In genomic region chr4:149444964-149445701, GRCm38 (mm10) we compare ENCODE assay signal across 8 mouse cellular contexts. TPM values are rescaled to one million over a fixed set of nuclear protein-coding genes. Genes with fewer than 3 reads are reported as not detected.
DNase-seq lines count a peak whose midpoint lies in the region; ATAC-seq and TF ChIP-seq lines count a peak whose summit lies in the region.

No protein-coding gene starts in this region.

- no peak overlapping the region for H3K27ac ChIP-seq in CH12.LX (ENCODE audit: insufficient read depth, low read depth)
- peak overlapping the region; percentile 85 for H3K27ac ChIP-seq in forebrain, embryonic 11.5 days (ENCODE audit: low read depth, low read length)
- peak overlapping the region; percentile 85 for H3K27ac ChIP-seq in heart, postnatal 0 days (ENCODE audit: low read depth)
- H3K27ac ChIP-seq in liver, embryonic 16.5 days (ENCODE audit: low read length): peak overlapping the region; percentile 60
- peak overlapping the region; percentile 97 for H3K27ac ChIP-seq in neural tube, embryonic 13.5 days (replicated peaks)
- H3K27ac ChIP-seq in testis, adult 2 months (ENCODE audit: control insufficient read depth, insufficient read depth, low read depth, low read length): peak overlapping the region; percentile 35; the same call in 1 of the 2 replicates

- dilution Hi-C loops in CH12.LX (cut with MboI; ENCODE audit: extremely low pct_ligation_motif_present, extremely low pct_unique_long_range_greater_than_20kb, low sequenced_read_pairs): no loop called here

- H3K36me3 ChIP-seq in CH12.LX (replicated peaks in 1 of 2; ENCODE audit: control insufficient read depth in 1 of 2, insufficient read depth in 1 of 2, low read length in 1 of 2): no peaks in the 10 kb centered on the region
- no peaks in the 10 kb centered on the region for H3K36me3 ChIP-seq in forebrain, embryonic 11.5 days (ENCODE audit: control insufficient read depth, insufficient read depth, low read length)
- H3K36me3 ChIP-seq in heart, postnatal 0 days (replicated peaks; ENCODE audit: control insufficient read depth, insufficient read depth, low read length): no peaks in the 10 kb centered on the region
- no peaks in the 10 kb centered on the region for H3K36me3 ChIP-seq in liver, embryonic 16.5 days (ENCODE audit: control insufficient read depth, insufficient read depth)
- H3K36me3 ChIP-seq in neural tube, embryonic 13.5 days: no peaks in the 10 kb centered on the region
- no peaks in the 10 kb centered on the region for H3K36me3 ChIP-seq in testis, adult 2 months (ENCODE audit: control insufficient read depth, insufficient read depth, low read length)

- peak; percentile 68 for TF ChIP-seq RAD21 in CH12.LX (IDR thresholded peaks at IDR 0.05; ENCODE audit: low read depth, low read length)

- TF ChIP-seq POLR2A in CH12.LX (IDR thresholded peaks at IDR 0.05; ENCODE audit: low read depth, low read length): peak; percentile 63; the same call in 1 of the 2 replicates
- TF ChIP-seq POLR2A in testis, adult 2 months (IDR thresholded peaks at IDR 0.05; ENCODE audit: control insufficient read depth, low read depth, low read length): no peak

- H3K79me2 ChIP-seq in CH12.LX (replicated peaks; ENCODE audit: control insufficient read depth, extremely low read depth, insufficient read depth, poor library complexity, severe bottlenecking): no peaks in the 10 kb centered on the region

- TF ChIP-seq CTCF in CH12.LX (conservative IDR thresholded peaks at IDR 0.05 in 1 of 2, IDR thresholded peaks at IDR 0.05 in 1 of 2; ENCODE audit: low read depth in 2 of 2, low read length in 2 of 2): peak; percentile 18 to 96; a peak in 2 of 4 replicates
- peak; percentile 98 for TF ChIP-seq CTCF in heart, postnatal 0 days (IDR thresholded peaks at IDR 0.05; ENCODE audit: low read depth)
- TF ChIP-seq CTCF in testis, adult 2 months (IDR thresholded peaks at IDR 0.05; ENCODE audit: control insufficient read depth, insufficient read depth, insufficient replicate concordance, low read depth, low read length): peak; percentile 74; the same call in 1 of the 2 replicates

- peak overlapping the region in 2 of 3 experiments; percentile 25 for H3K4me3 ChIP-seq in CH12.LX (replicated peaks in 1 of 3; ENCODE audit: low read depth in 2 of 3, low read length in 2 of 3, poor library complexity in 1 of 3)
- peak overlapping the region; percentile 24 for H3K4me3 ChIP-seq in forebrain, embryonic 11.5 days (ENCODE audit: low read depth, low read length)
- peak overlapping the region; percentile 30 for H3K4me3 ChIP-seq in heart, postnatal 0 days (ENCODE audit: low read depth, low read length)
- H3K4me3 ChIP-seq in liver, embryonic 16.5 days (ENCODE audit: low read depth, low read length): peak overlapping the region; percentile 47
- H3K4me3 ChIP-seq in neural tube, embryonic 13.5 days: peak overlapping the region; percentile 37
- peak overlapping the region; percentile 56 for H3K4me3 ChIP-seq in testis, adult 2 months (ENCODE audit: control insufficient read depth, low read depth, low read length)

- no peaks in the 10 kb centered on the region for H3K9me3 ChIP-seq in CH12.LX (replicated peaks; ENCODE audit: low read length)
- no peaks in the 10 kb centered on the region for H3K9me3 ChIP-seq in forebrain, embryonic 11.5 days (ENCODE audit: control insufficient read depth, low read length)
- no peaks in the 10 kb centered on the region for H3K9me3 ChIP-seq in heart, postnatal 0 days (replicated peaks; ENCODE audit: control insufficient read depth, low read length)
- no peaks in the 10 kb centered on the region for H3K9me3 ChIP-seq in liver, embryonic 16.5 days (replicated peaks; ENCODE audit: control insufficient read depth, low read length)
- H3K9me3 ChIP-seq in neural tube, embryonic 13.5 days: no peaks in the 10 kb centered on the region

- peak overlapping the region; percentile 98 for H3K4me2 ChIP-seq in CH12.LX (ENCODE audit: insufficient read depth, low read depth, poor library complexity, severe bottlenecking)
- H3K4me2 ChIP-seq in forebrain, embryonic 11.5 days (ENCODE audit: low read depth, low read length, severe bottlenecking): peak overlapping the region; percentile 60
- H3K4me2 ChIP-seq in heart, postnatal 0 days (ENCODE audit: low read depth, low read length): peak overlapping the region; percentile 54
- H3K4me2 ChIP-seq in liver, embryonic 16.5 days (ENCODE audit: low read depth, low read length): peak overlapping the region; percentile 70
- peak overlapping the region; percentile 56 for H3K4me2 ChIP-seq in neural tube, embryonic 13.5 days

- H3K4me1 ChIP-seq in CH12.LX (ENCODE audit: control insufficient read depth in 1 of 2, insufficient read depth in 2 of 2): peaks cover 0 to 13% of the 10 kb centered on the region in 2 experiments; a peak in 3 of 4 replicates
- H3K4me1 ChIP-seq in forebrain, embryonic 11.5 days (replicated peaks; ENCODE audit: control insufficient read depth, insufficient read depth, low read length): peaks cover 4% of the 10 kb centered on the region; the same call in 1 of the 2 replicates
- peaks cover 14% of the 10 kb centered on the region; the same call in 1 of the 2 replicates for H3K4me1 ChIP-seq in heart, postnatal 0 days (ENCODE audit: control insufficient read depth, insufficient read depth)
- peaks cover 19% of the 10 kb centered on the region for H3K4me1 ChIP-seq in liver, embryonic 16.5 days (ENCODE audit: control insufficient read depth, low read depth, low read length)
- peaks cover 21% of the 10 kb centered on the region for H3K4me1 ChIP-seq in neural tube, embryonic 13.5 days (replicated peaks)
- no peaks in the 10 kb centered on the region; the same call in none of the 2 replicates for H3K4me1 ChIP-seq in testis, adult 2 months (ENCODE audit: control insufficient read depth, insufficient read depth, low read length)

- ATAC-seq in forebrain, embryonic 11.5 days (replicated peaks; ENCODE audit: low FRiP score): peak; percentile 94
- peak; percentile 97 for ATAC-seq in heart, postnatal 0 days (ENCODE audit: insufficient read depth, low read depth)
- peak; percentile 96 for ATAC-seq in liver, embryonic 16.5 days (ENCODE audit: low read depth)
- peak; percentile 98 for ATAC-seq in neural tube, embryonic 13.5 days (ENCODE audit: low read depth)

- DNase-seq in CH12.LX (ENCODE audit: extremely low read depth): peak; percentile 91
- DNase-seq in c-Kit-positive CD71-positive TER-119-negative erythroid progenitor cells, embryonic 14.5 days (ENCODE audit: low read depth): peak; percentile 89
- peak; percentile 96 for DNase-seq in forebrain, embryonic 11.5 days (ENCODE audit: low spot score)
- peak; percentile 96 for DNase-seq in heart, postnatal 0 days (ENCODE audit: low spot score)
- peak; percentile 94 to 97 for DNase-seq in kidney, postnatal 4 days

- H3K9ac ChIP-seq in CH12.LX (ENCODE audit: insufficient read depth, low read depth): peak overlapping the region; percentile 49
- H3K9ac ChIP-seq in forebrain, embryonic 11.5 days (ENCODE audit: low read length): peak overlapping the region; percentile 70
- 0 out of 2 replicates have a peak overlapping the region, but pooled peaks have one; percentile 10 for H3K9ac ChIP-seq in heart, postnatal 0 days (replicated peaks; ENCODE audit: low read depth, low read length)
- peak overlapping the region; percentile 64 for H3K9ac ChIP-seq in liver, embryonic 16.5 days (ENCODE audit: low read depth, low read length)
- peak overlapping the region; percentile 75 for H3K9ac ChIP-seq in neural tube, embryonic 13.5 days

- under 1% methylated on average over 36 of the region's 36 CpGs for WGBS in forebrain, embryonic 11.5 days
- under 1% methylated on average over 36 of the region's 36 CpGs for WGBS in heart, postnatal 0 days
- WGBS in liver, embryonic 16.5 days (ENCODE audit: insufficient replicate concordance): under 1% methylated on average over 36 of the region's 36 CpGs
- under 1% methylated on average over 36 of the region's 36 CpGs for WGBS in neural tube, embryonic 13.5 days

- no peaks in the 10 kb centered on the region for H3K27me3 ChIP-seq in CH12.LX (replicated peaks)
- peaks cover 2% of the 10 kb centered on the region; the same call in 1 of the 2 replicates for H3K27me3 ChIP-seq in forebrain, embryonic 11.5 days (ENCODE audit: control insufficient read depth, insufficient read depth, low read length)
- H3K27me3 ChIP-seq in heart, postnatal 0 days (ENCODE audit: control insufficient read depth, insufficient read depth, low read length): no peaks in the 10 kb centered on the region
- no peaks in the 10 kb centered on the region for H3K27me3 ChIP-seq in liver, embryonic 16.5 days (ENCODE audit: control insufficient read depth, insufficient read depth, low read depth, low read length)
- no peaks in the 10 kb centered on the region for H3K27me3 ChIP-seq in neural tube, embryonic 13.5 days
- H3K27me3 ChIP-seq in testis, adult 2 months (ENCODE audit: control insufficient read depth, insufficient read depth, low read length): no peaks in the 10 kb centered on the region

- in situ Hi-C loops in CH12.LX (cut with MboI; ENCODE audit: low pct_ligation_motif_present, low pct_unique_long_range_greater_than_20kb, low sequenced_read_pairs): no loop called here

- TF ChIP-seq EP300 in CH12.LX (IDR thresholded peaks at IDR 0.05; ENCODE audit: low read length): 0 out of 2 replicates have a peak, but pooled peaks have one; percentile 25
- TF ChIP-seq EP300 in heart, postnatal 0 days (IDR thresholded peaks at IDR 0.05; ENCODE audit: low read depth): peak; percentile 44; the same call in 1 of the 2 replicates

RNA-seq across cellular contexts. Expression of gene Rbp7, which starts 9.6 kb away (rescaled TPM):
- total RNA-seq in CH12.LX (2012; rRNA removed) (not detected in 2 replicates), CH12.LX (2014; rRNA removed) (not detected in 2 replicates)
- not detected in 2 replicates for polyA plus RNA-seq in CH12.LX (2012; ENCODE audit: insufficient read length, low read depth)
- not detected in 2 replicates for polyA plus RNA-seq in forebrain, embryonic 11.5 days (2014; fragmentation: Nextera tagmentation; extraction: Ambion mirVana)
- total RNA-seq in heart, postnatal 0 days (2014; rRNA removed; ENCODE audit: low replicate concordance): 2.2 and 6.0 TPM in 2 replicates
- polyA plus RNA-seq in heart, postnatal 0 days (2015; fragmentation: Nextera tagmentation; extraction: Ambion mirVana): 64.1 and 74.2 TPM in 2 replicates
- 0.14 TPM in 1 of 2 replicates, not detected in the other for polyA plus RNA-seq in liver, embryonic 16.5 days (2015; fragmentation: Nextera tagmentation; extraction: Ambion mirVana)
- polyA plus RNA-seq in neural tube, embryonic 13.5 days (2015; fragmentation: Nextera tagmentation; extraction: Ambion mirVana): not detected in 2 replicates
- polyA plus RNA-seq in testis, adult 2 months (2012; rRNA removed): 0.33 and 0.34 TPM in 2 replicates

RNA-seq across cellular contexts. Expression of gene Ube4b, which starts 18.6 kb away (rescaled TPM):
- total RNA-seq in CH12.LX (2012; rRNA removed): 35.3 and 41.6 TPM in 2 replicates
- total RNA-seq in CH12.LX (2014; rRNA removed): 13.1 and 14.3 TPM in 2 replicates
- 47.9 and 60.0 TPM in 2 replicates for polyA plus RNA-seq in CH12.LX (2012; ENCODE audit: insufficient read length, low read depth)
- polyA plus RNA-seq in forebrain, embryonic 11.5 days (2014; fragmentation: Nextera tagmentation; extraction: Ambion mirVana): 67.0 and 70.6 TPM in 2 replicates
- total RNA-seq in heart, postnatal 0 days (2014; rRNA removed; ENCODE audit: low replicate concordance): 56.4 and 70.5 TPM in 2 replicates
- 17.6 and 20.2 TPM in 2 replicates for polyA plus RNA-seq in heart, postnatal 0 days (2015; fragmentation: Nextera tagmentation; extraction: Ambion mirVana)
- polyA plus RNA-seq in liver, embryonic 16.5 days (2015; fragmentation: Nextera tagmentation; extraction: Ambion mirVana): 9.2 and 10.3 TPM in 2 replicates
- 58.2 and 67.6 TPM in 2 replicates for polyA plus RNA-seq in neural tube, embryonic 13.5 days (2015; fragmentation: Nextera tagmentation; extraction: Ambion mirVana)
- polyA plus RNA-seq in testis, adult 2 months (2012; rRNA removed): 36.5 and 40.4 TPM in 2 replicates

RNA-seq across cellular contexts. Expression of gene Tmem274, which starts 32.0 kb away (rescaled TPM):
- not detected in 2 replicates for total RNA-seq in CH12.LX (2012; rRNA removed)
- total RNA-seq in CH12.LX (2014; rRNA removed): not detected in 2 replicates
- not detected in 2 replicates for polyA plus RNA-seq in CH12.LX (2012; ENCODE audit: insufficient read length, low read depth)
- polyA plus RNA-seq in forebrain, embryonic 11.5 days (2014; fragmentation: Nextera tagmentation; extraction: Ambion mirVana): 0.99 TPM in 1 of 2 replicates, not detected in the other
- total RNA-seq in heart, postnatal 0 days (2014; rRNA removed; ENCODE audit: low replicate concordance): not detected in 2 replicates
- polyA plus RNA-seq in heart, postnatal 0 days (2015; fragmentation: Nextera tagmentation; extraction: Ambion mirVana): 0.19 and 0.21 TPM in 2 replicates
- 0.14 TPM in 1 of 2 replicates, not detected in the other for polyA plus RNA-seq in liver, embryonic 16.5 days (2015; fragmentation: Nextera tagmentation; extraction: Ambion mirVana)
- polyA plus RNA-seq in neural tube, embryonic 13.5 days (2015; fragmentation: Nextera tagmentation; extraction: Ambion mirVana): not detected in 2 replicates
- 0.60 and 1.3 TPM in 2 replicates for polyA plus RNA-seq in testis, adult 2 months (2012; rRNA removed)

RNA-seq across cellular contexts. Expression of gene Nmnat1, which starts 39.9 kb away (rescaled TPM):
- total RNA-seq in CH12.LX (2012; rRNA removed) (11.4 and 12.4 TPM in 2 replicates), CH12.LX (2014; rRNA removed) (9.6 and 10.9 TPM in 2 replicates)
- polyA plus RNA-seq in CH12.LX (2012; ENCODE audit: insufficient read length, low read depth): 8.6 and 10.0 TPM in 2 replicates
- polyA plus RNA-seq in forebrain, embryonic 11.5 days (2014; fragmentation: Nextera tagmentation; extraction: Ambion mirVana): 17.3 and 19.5 TPM in 2 replicates
- total RNA-seq in heart, postnatal 0 days (2014; rRNA removed; ENCODE audit: low replicate concordance): 15.3 and 15.9 TPM in 2 replicates
- 14.4 and 16.8 TPM in 2 replicates for polyA plus RNA-seq in heart, postnatal 0 days (2015; fragmentation: Nextera tagmentation; extraction: Ambion mirVana)
- 4.7 and 5.2 TPM in 2 replicates for polyA plus RNA-seq in liver, embryonic 16.5 days (2015; fragmentation: Nextera tagmentation; extraction: Ambion mirVana)
- polyA plus RNA-seq in neural tube, embryonic 13.5 days (2015; fragmentation: Nextera tagmentation; extraction: Ambion mirVana): 8.7 and 11.0 TPM in 2 replicates
- 29.0 and 30.2 TPM in 2 replicates for polyA plus RNA-seq in testis, adult 2 months (2012; rRNA removed)

RNA-seq across cellular contexts. Expression of gene Lzic, which starts 39.9 kb away (rescaled TPM):
- 43.4 and 43.6 TPM in 2 replicates for total RNA-seq in CH12.LX (2012; rRNA removed)
- total RNA-seq in CH12.LX (2014; rRNA removed): 53.3 and 68.5 TPM in 2 replicates
- 40.0 and 49.5 TPM in 2 replicates for polyA plus RNA-seq in CH12.LX (2012; ENCODE audit: insufficient read length, low read depth)
- polyA plus RNA-seq in forebrain, embryonic 11.5 days (2014; fragmentation: Nextera tagmentation; extraction: Ambion mirVana): 55.6 and 57.6 TPM in 2 replicates
- 33.7 and 34.8 TPM in 2 replicates for total RNA-seq in heart, postnatal 0 days (2014; rRNA removed; ENCODE audit: low replicate concordance)
- polyA plus RNA-seq in heart, postnatal 0 days (2015; fragmentation: Nextera tagmentation; extraction: Ambion mirVana): 27.2 and 28.4 TPM in 2 replicates
- polyA plus RNA-seq in liver, embryonic 16.5 days (2015; fragmentation: Nextera tagmentation; extraction: Ambion mirVana): 9.1 and 9.7 TPM in 2 replicates
- polyA plus RNA-seq in neural tube, embryonic 13.5 days (2015; fragmentation: Nextera tagmentation; extraction: Ambion mirVana): 44.7 and 47.7 TPM in 2 replicates
- polyA plus RNA-seq in testis, adult 2 months (2012; rRNA removed): 17.8 and 20.9 TPM in 2 replicates

Comparison
In these comparisons a context has a peak if more than half of its experiments do, and no peak if none do; other contexts are left out.
1. H3K9ac ChIP-seq: peak in every context shown above with its lines; median percentile 75 in neural tube, embryonic 13.5 days; 70 in forebrain, embryonic 11.5 days; 64 in liver, embryonic 16.5 days; 49 in CH12.LX; 10 in heart, postnatal 0 days.
2. RNA of gene Rbp7, which starts 9.6 kb away (polyA plus RNA-seq): 64.1 to 74.2 TPM in heart, postnatal 0 days; 0.33 to 0.34 TPM in testis, adult 2 months, 0.14 TPM in liver, embryonic 16.5 days, not detected in CH12.LX, not detected in forebrain, embryonic 11.5 days and not detected in neural tube, embryonic 13.5 days; every median in the first group is over 10 times any median in the second.
3. Peak in every context shown above with its lines, with median percentiles within 50 percentile points of each other: DNase-seq, H3K4me2 ChIP-seq, H3K4me3 ChIP-seq, CTCF ChIP-seq and ATAC-seq.